Mouse (Mus musculus) heart, embryonic 14.5 days (tissue): ENCODE data around the gene Hipk4. TPM values are rescaled to one million over a fixed set of nuclear protein-coding genes. Genes with fewer than 3 reads are reported as not detected.

Experiments used
- ATAC-seq: fragments of 200-750 bp; cut with Nextera tagmentation; 2 replicates; pipeline ENCODE4 v1.8.0; 2017; ENCODE audit warnings: low read depth, moderate TSS enrichment; ENCODE audit not compliant: insufficient number of reproducible peaks, insufficient read depth, low FRiP score
- H3K27ac ChIP-seq, 2 experiments: fragments of 200-500 bp in 1 of 2; fragments of 300-500 bp in 1 of 2; sonication (generic) in 1 of 2; replicated peaks in 1 of 2; 2 replicates each; pipeline ENCODE4 v1.5.1; 2012 to 2014; ENCODE audit warnings: low read depth in 2 of 2, low read length in 2 of 2, control low read depth in 1 of 2, mild to moderate bottlenecking in 1 of 2, mixed read lengths in 1 of 2; ENCODE audit not compliant: control insufficient read depth in 1 of 2, insufficient read depth in 1 of 2
- H3K27me3 ChIP-seq: fragments of 300-500 bp; sonication (generic); 2 replicates; pipeline ENCODE4 v1.6.1; 2014; ENCODE audit warnings: mild to moderate bottlenecking, low read length, control low read depth; ENCODE audit not compliant: control insufficient read depth, insufficient read depth
- H3K36me3 ChIP-seq: fragments of 300-500 bp; sonication (generic); 2 replicates; pipeline ENCODE4 v1.6.1; 2014; ENCODE audit warnings: mild to moderate bottlenecking, control low read depth, low read length, mixed read lengths; ENCODE audit not compliant: control insufficient read depth, insufficient read depth
- H3K4me1 ChIP-seq, 2 experiments: fragments of 200-500 bp in 1 of 2; fragments of 300-500 bp in 1 of 2; sonication (generic) in 1 of 2; 2 replicates each; pipeline ENCODE4 v1.6.1; 2012 to 2014; ENCODE audit warnings: low read length in 2 of 2, control low read depth in 1 of 2, mixed read lengths in 1 of 2; ENCODE audit not compliant: control insufficient read depth in 2 of 2, insufficient read depth in 2 of 2
- H3K4me2 ChIP-seq: fragments of 300-500 bp; sonication (generic); 2 replicates; pipeline ENCODE4 v1.6.1; 2014; ENCODE audit warnings: mild to moderate bottlenecking, low read length
- H3K4me3 ChIP-seq, 2 experiments: fragments of 200-500 bp in 1 of 2; fragments of 300-500 bp in 1 of 2; sonication (generic) in 1 of 2; 2 replicates each; pipeline ENCODE4 v1.5.1; 2012 to 2014; ENCODE audit warnings: low read length in 2 of 2, mild to moderate bottlenecking in 2 of 2, control low read depth in 1 of 2, low read depth in 1 of 2, moderate library complexity in 1 of 2; ENCODE audit not compliant: control insufficient read depth in 1 of 2, insufficient read depth in 1 of 2
- H3K9ac ChIP-seq: fragments of 300-500 bp; sonication (generic); 2 replicates; pipeline ENCODE4 v1.6.1; 2014; ENCODE audit warnings: mild to moderate bottlenecking, low read length
- H3K9me3 ChIP-seq: fragments of 300-500 bp; sonication (generic); 2 replicates; pipeline ENCODE4 v1.6.1; 2016; ENCODE audit warnings: low read length, control low read depth; ENCODE audit not compliant: control insufficient read depth
- WGBS: fragments of 180-500 bp; shearing (Covaris S2); extraction: QIAGEN DNeasy Blood & Tissue Kit; methylation state at CpG from one replicate; pipeline ENCODE4 v1.1.7; 2014; 5-methylcytosine and 5-hydroxymethylcytosine counted together
- polyA plus RNA-seq: library from polyadenylated mRNA; unstranded; fragments of >200 nt; fragmentation: Nextera tagmentation; extraction: Ambion mirVana; gene quantifications from 2 replicates; pipeline ENCODE4 v1.2.1, GENCODE M21; 2014

Hipk4 gene
- polyA plus RNA-seq: 0.24 and 0.26 TPM in 2 replicates

GRCm38 (mm10) chr7:27522967-27523366, at the start of gene Hipk4:
TSS of gene Hipk4 (plus strand) at chr7:27523267.
- H3K4me1 ChIP-seq: peaks cover 5% of the 10 kb centered on the region in 2 experiments; a peak in 3 of 4 replicates
- H3K27me3 ChIP-seq: no peaks in the 10 kb centered on the region
- no peak within 1 kb of the TSS for H3K4me3 ChIP-seq
- H3K9ac ChIP-seq: no peak within 1 kb of the TSS
- H3K36me3 ChIP-seq: no peaks in the 10 kb centered on the region
- H3K9me3 ChIP-seq: 0 out of 2 replicates have a peak, but pooled peaks cover 4% of the 10 kb centered on the region
- H3K4me2 ChIP-seq: no peak within 1 kb of the TSS
- H3K27ac ChIP-seq: no peak within 1 kb of the TSS
- WGBS: 48% methylated on average over 5 of the region's 5 CpGs
- ATAC-seq: no peak

- H3K4me3 ChIP-seq: peak overlapping the region; percentile 72 to 77
- no peak; the same call in 1 of the 2 replicates for ATAC-seq
- H3K4me2 ChIP-seq: peak overlapping the region; percentile 76
- peaks cover 21% of the 10 kb centered on the region for H3K36me3 ChIP-seq
- peak overlapping the region; percentile 93 for H3K27ac ChIP-seq
- no peaks in the 10 kb centered on the region for H3K9me3 ChIP-seq
- H3K4me1 ChIP-seq: peaks cover 4 to 13% of the 10 kb centered on the region in 2 experiments; a peak in 3 of 4 replicates
- H3K27me3 ChIP-seq: no peaks in the 10 kb centered on the region
- H3K9ac ChIP-seq: peak overlapping the region; percentile 79
- under 1% methylated on average over 34 of the region's 34 CpGs for WGBS
Observed at GRCm38 (mm10) chr7:27473835-27474489, 49.1 kb upstream of the Hipk4 start.

GRCm38 (mm10) chr7:27474490-27474954, 48.5 kb upstream of the Hipk4 start:
- H3K27ac ChIP-seq: peak overlapping the region; percentile 93
- no peaks in the 10 kb centered on the region for H3K27me3 ChIP-seq
- under 1% methylated on average over 23 of the region's 23 CpGs for WGBS
- H3K4me1 ChIP-seq: peaks cover 4 to 13% of the 10 kb centered on the region in 2 experiments; a peak in 3 of 4 replicates
- H3K4me2 ChIP-seq: peak overlapping the region; percentile 76
- no peaks in the 10 kb centered on the region for H3K9me3 ChIP-seq
- peaks cover 21% of the 10 kb centered on the region for H3K36me3 ChIP-seq
- peak overlapping the region; percentile 79 for H3K9ac ChIP-seq
- H3K4me3 ChIP-seq: peak overlapping the region; percentile 72 to 77
- ATAC-seq: peak; percentile 90

GRCm38 (mm10) chr7:27475596-27475995, 47.5 kb upstream of the Hipk4 start:
- peak overlapping the region; percentile 47; the same call in 1 of the 2 replicates for H3K9ac ChIP-seq
- 89% methylated on average over 2 of the region's 2 CpGs for WGBS
- H3K36me3 ChIP-seq: peaks cover 21% of the 10 kb centered on the region

GRCm38 (mm10) chr7:27476098-27476635, 46.9 kb upstream of the Hipk4 start:
- H3K4me3 ChIP-seq: no peak overlapping the region
- H3K4me2 ChIP-seq: peak overlapping the region; percentile 4; the same call in 1 of the 2 replicates
- 81% methylated on average over 14 of the region's 14 CpGs for WGBS
- H3K27ac ChIP-seq: peak overlapping the region in 1 of 2 experiments; percentile 56; a peak in 1 of 4 replicates
- H3K27me3 ChIP-seq: no peaks in the 10 kb centered on the region
- no peaks in the 10 kb centered on the region for H3K9me3 ChIP-seq
- peaks cover 21% of the 10 kb centered on the region for H3K36me3 ChIP-seq
- ATAC-seq: no peak
- peaks cover 9 to 20% of the 10 kb centered on the region in 2 experiments for H3K4me1 ChIP-seq
- H3K9ac ChIP-seq: 0 out of 2 replicates have a peak overlapping the region, but pooled peaks have one; percentile 3

More at GRCm38 (mm10) chr7:27475596-27475995, 47.5 kb upstream of the Hipk4 start:
- no peaks in the 10 kb centered on the region for H3K9me3 ChIP-seq
- peak overlapping the region; percentile 59 for H3K4me2 ChIP-seq
- H3K4me3 ChIP-seq: peak overlapping the region in 1 of 2 experiments; percentile 77; a peak in 1 of 4 replicates
- H3K27ac ChIP-seq: peak overlapping the region in 1 of 2 experiments; percentile 56; a peak in 1 of 4 replicates
- H3K4me1 ChIP-seq: peaks cover 4 to 14% of the 10 kb centered on the region in 2 experiments; a peak in 3 of 4 replicates
- H3K27me3 ChIP-seq: no peaks in the 10 kb centered on the region
- ATAC-seq: no peak

GRCm38 (mm10) chr7:27478561-27478960, 44.5 kb upstream of the Hipk4 start:
- Histone ChIP-seq H3K4me1 (peaks cover 13 to 18% of the 10 kb centered on the region in 2 experiments), H3K27ac (no peak overlapping the region), H3K9ac (no peak overlapping the region), H3K36me3 (peaks cover 21% of the 10 kb centered on the region), H3K27me3 (no peaks in the 10 kb centered on the region), H3K9me3 (no peaks in the 10 kb centered on the region), H3K4me2 (no peak overlapping the region), H3K4me3 (no peak overlapping the region)
- no peak for ATAC-seq
- WGBS: 75% methylated on average over 7 of the region's 7 CpGs

GRCm38 (mm10) chr7:27479750-27480149, 43.3 kb upstream of the Hipk4 start:
- ATAC-seq: no peak
- H3K9ac ChIP-seq: no peak overlapping the region
- H3K36me3 ChIP-seq: peaks cover 21% of the 10 kb centered on the region
- H3K4me2 ChIP-seq: no peak overlapping the region
- no peak overlapping the region for H3K27ac ChIP-seq
- peaks cover 13 to 18% of the 10 kb centered on the region in 2 experiments for H3K4me1 ChIP-seq
- H3K9me3 ChIP-seq: no peaks in the 10 kb centered on the region
- H3K4me3 ChIP-seq: no peak overlapping the region
- WGBS: 86% methylated on average over 1 of the region's 1 CpGs
- H3K27me3 ChIP-seq: no peaks in the 10 kb centered on the region
